Mouse (Mus musculus) lung, postnatal 0 days (tissue): Measurements from ENCODE around the gene Ccdc9b.

Experiments
- CTCF ChIP-seq: IDR thresholded peaks from 2 replicates; pipeline ENCODE4 v1.5.1; 2016; ENCODE audit warnings: antibody characterized with exemption, mild to moderate bottlenecking
- EP300 ChIP-seq: IDR thresholded peaks from 2 replicates; pipeline ENCODE4 v1.6.1; 2016; ENCODE audit warnings: antibody characterized with exemption, mild to moderate bottlenecking, control low read depth

GRCm38 (mm10) chr2:118810861-118811260 is 48.4 kb upstream of the Ccdc9b start:
- TF ChIP-seq CTCF: no peak
- no peak for TF ChIP-seq EP300
